Mouse (Mus musculus) CH12.LX (cell line): ENCODE results near the gene Rapgef4. TPM values are rescaled to one million over a fixed set of nuclear protein-coding genes. Genes with fewer than 3 reads are reported as not detected.

Experiments
- DNase-seq: peaks from one replicate; pipeline ENCODE4 v3.0.0-alpha.2; 2013; ENCODE audit errors: extremely low read depth
- H3K27ac ChIP-seq: 2 replicates; pipeline ENCODE4 v1.5.1; 2012; ENCODE audit warnings: low read depth, mild to moderate bottlenecking, control low read depth, moderate library complexity; ENCODE audit not compliant: insufficient read depth
- H3K27me3 ChIP-seq: replicated peaks from 2 replicates; pipeline ENCODE3; 2012; ENCODE audit warnings: inconsistent platforms
- H3K36me3 ChIP-seq, 2 experiments: replicated peaks in 1 of 2; 2 replicates each; pipeline versions ENCODE3 to v1.6.1; 2012; ENCODE audit warnings: inconsistent platforms in 1 of 2, low read length in 1 of 2, mild to moderate bottlenecking in 1 of 2, mixed read lengths in 1 of 2, moderate library complexity in 1 of 2; ENCODE audit not compliant: control insufficient read depth in 1 of 2, insufficient read depth in 1 of 2
- H3K4me1 ChIP-seq, 2 experiments: 2 replicates each; pipeline ENCODE4 v1.6.1; 2012; ENCODE audit warnings: inconsistent platforms in 1 of 2, moderate library complexity in 1 of 2; ENCODE audit not compliant: insufficient read depth in 2 of 2, control insufficient read depth in 1 of 2
- H3K4me2 ChIP-seq: 2 replicates; pipeline ENCODE4 v1.6.1; 2012; ENCODE audit warnings: low read depth, mild to moderate bottlenecking, control low read depth; ENCODE audit not compliant: poor library complexity, insufficient read depth, severe bottlenecking
- H3K4me3 ChIP-seq, 3 experiments: fragments of 150-350 bp in 1 of 3; sonication (generic) in 1 of 3; replicated peaks in 1 of 3; 2 replicates each; pipeline versions ENCODE3 to v1.5.1; 2011 to 2012; ENCODE audit warnings: low read depth in 2 of 3, low read length in 2 of 3, mild to moderate bottlenecking in 2 of 3, moderate library complexity in 2 of 3, control low read depth in 1 of 3, improper control_type of control experiment in 1 of 3, inconsistent platforms in 1 of 3, mixed read lengths in 1 of 3; ENCODE audit not compliant: poor library complexity in 1 of 3
- H3K79me2 ChIP-seq: replicated peaks from 2 replicates; pipeline ENCODE4 v1.6.1; 2012; ENCODE audit warnings: mild to moderate bottlenecking, moderate library complexity; ENCODE audit not compliant: control insufficient read depth, poor library complexity, insufficient read depth, severe bottlenecking; ENCODE audit errors: extremely low read depth
- H3K9ac ChIP-seq: 2 replicates; pipeline ENCODE4 v1.6.1; 2012; ENCODE audit warnings: low read depth, mild to moderate bottlenecking, control low read depth, moderate library complexity; ENCODE audit not compliant: insufficient read depth
- H3K9me3 ChIP-seq: replicated peaks from 2 replicates; pipeline ENCODE3; 2012; ENCODE audit warnings: low read length, inconsistent platforms, mixed read lengths
- BHLHE40 ChIP-seq: IDR thresholded peaks from 2 replicates; pipeline ENCODE4 v1.6.1; 2011; ENCODE audit warnings: mild to moderate bottlenecking, low read depth, low read length, improper control_type of control experiment
- CHD2 ChIP-seq: IDR thresholded peaks from 2 replicates; pipeline ENCODE4 v1.6.1; 2011; ENCODE audit warnings: low read length, improper control_type of control experiment
- CTCF ChIP-seq, 2 experiments: IDR thresholded peaks in 1 of 2; conservative IDR thresholded peaks in 1 of 2; 2 replicates each; pipeline ENCODE4 v1.5.1; 2011 to 2012; ENCODE audit warnings: low read depth in 2 of 2, low read length in 2 of 2, improper control_type of control experiment in 1 of 2, inconsistent platforms in 1 of 2, mild to moderate bottlenecking in 1 of 2, moderate library complexity in 1 of 2
- E2F4 ChIP-seq: IDR thresholded peaks from 2 replicates; pipeline ENCODE4 v1.6.1; 2011; ENCODE audit warnings: low read depth, low read length, improper control_type of control experiment; ENCODE audit not compliant: insufficient replicate concordance
- ELF1 ChIP-seq: IDR thresholded peaks from 2 replicates; pipeline ENCODE4 v1.6.1; 2014; ENCODE audit warnings: low read depth, mild to moderate bottlenecking, inconsistent platforms, low read length, improper control_type of control experiment
- HCFC1 ChIP-seq: IDR thresholded peaks from 2 replicates; pipeline ENCODE4 v1.6.1; 2012; ENCODE audit warnings: low read depth, mild to moderate bottlenecking, inconsistent platforms, low read length, improper control_type of control experiment
- JUND ChIP-seq: conservative IDR thresholded peaks from 2 replicates; pipeline ENCODE4 v1.6.1; 2011; ENCODE audit warnings: low read depth, low read length, improper control_type of control experiment
- KAT2A ChIP-seq: IDR thresholded peaks from 2 replicates; pipeline ENCODE4 v1.6.1; 2012; ENCODE audit warnings: low read length, improper control_type of control experiment, inconsistent platforms; ENCODE audit not compliant: insufficient replicate concordance
- MAX ChIP-seq: IDR thresholded peaks from 2 replicates; pipeline ENCODE4 v1.6.1; 2011; ENCODE audit warnings: low read length, improper control_type of control experiment
- MAZ ChIP-seq: IDR thresholded peaks from 2 replicates; pipeline ENCODE4 v1.6.1; 2012; ENCODE audit warnings: low read depth, mild to moderate bottlenecking, inconsistent platforms, low read length, improper control_type of control experiment, moderate library complexity
- NELFE ChIP-seq: IDR thresholded peaks from 2 replicates; pipeline ENCODE4 v1.6.1; 2011; ENCODE audit warnings: low read depth, low read length, improper control_type of control experiment
- PAX5 ChIP-seq: IDR thresholded peaks from 2 replicates; pipeline ENCODE4 v1.6.1; 2012; ENCODE audit warnings: low read length, inconsistent platforms, mixed read lengths
- POLR2A ChIP-seq: IDR thresholded peaks from 2 replicates; pipeline ENCODE4 v1.6.1; 2011; ENCODE audit warnings: low read depth, mild to moderate bottlenecking, improper control_type of control experiment, low read length
- UBTF ChIP-seq: IDR thresholded peaks from 2 replicates; pipeline ENCODE4 v1.6.1; 2012; ENCODE audit warnings: low read depth, mild to moderate bottlenecking, inconsistent platforms, low read length, improper control_type of control experiment, moderate library complexity
- ZC3H11A ChIP-seq: IDR thresholded peaks from 2 replicates; pipeline ENCODE4 v1.6.1; 2012; ENCODE audit warnings: low read depth, mild to moderate bottlenecking, inconsistent platforms, low read length, improper control_type of control experiment
- ZMIZ1 ChIP-seq: IDR thresholded peaks from 2 replicates; pipeline ENCODE4 v1.6.1; 2012; ENCODE audit warnings: low read depth, mild to moderate bottlenecking, inconsistent platforms, low read length, improper control_type of control experiment
- ZNF384 ChIP-seq: IDR thresholded peaks from 2 replicates; pipeline ENCODE4 v1.6.1; 2012; ENCODE audit warnings: low read depth, low read length, improper control_type of control experiment, inconsistent platforms
- dilution Hi-C: fragments of 300-500 bp; cut with MboI; formaldehyde crosslinking; loops from 2 replicates; pipeline ENCODE4 v1.14.3; 2020; ENCODE audit warnings: low sequenced_read_pairs; ENCODE audit not compliant: extremely low pct_unique_long_range_greater_than_20kb, extremely low pct_ligation_motif_present
- in situ Hi-C: fragments of 300-500 bp; cut with MboI; formaldehyde crosslinking; loops from 3 replicates; pipeline ENCODE4 v1.14.3; 2019; ENCODE audit warnings: low sequenced_read_pairs, low pct_ligation_motif_present, low pct_unique_long_range_greater_than_20kb, mixed read lengths
- polyA plus RNA-seq: library from polyadenylated mRNA; unstranded; fragments of >175 nt; gene quantifications from 2 replicates; pipeline ENCODE4 v1.2.1, GENCODE M21; 2012; ENCODE audit warnings: low read depth; ENCODE audit not compliant: insufficient read length
- total RNA-seq, 2 experiments: library from RNA; depleted of rRNA; stranded (reverse); fragments of 300-350 nt in 1 of 2; fragments of >200 nt in 1 of 2; gene quantifications; 2 replicates each; pipeline ENCODE4 v1.2.3; 2012 to 2014

The Rapgef4 gene
- total and polyA plus RNA-seq, 3 experiments = 0.12 to 0.13 TPM; not detected in 1

DNA sequence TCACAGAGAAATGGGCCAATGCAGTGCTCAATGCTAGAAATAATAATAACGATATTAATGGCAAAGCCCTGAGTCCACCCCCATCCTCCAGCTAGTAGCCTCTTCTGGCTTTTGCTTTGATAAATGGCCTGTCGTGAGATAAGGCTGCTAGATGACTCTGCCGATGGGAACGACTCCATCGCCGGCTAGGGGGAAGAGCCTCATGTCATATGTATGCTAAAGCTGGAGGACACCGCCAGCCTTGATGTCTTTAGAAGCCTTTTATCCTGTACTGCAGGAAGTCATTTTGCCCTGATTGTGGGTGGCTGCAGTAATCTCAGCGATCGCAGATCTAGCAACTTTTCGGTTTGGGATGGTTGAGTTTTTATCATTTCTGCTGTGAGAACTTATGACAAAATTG, 165.0 kb downstream of the Rapgef4 start:
- H3K4me2 ChIP-seq = no peak overlapping the region
- no peak for DNase-seq
- peaks cover 0 to 16% of the 10 kb centered on the region in 2 experiments; a peak in 2 of 4 replicates for H3K4me1 ChIP-seq
- TF ChIP-seq BHLHE40 = no peak
- no peak for TF ChIP-seq HCFC1
- TF ChIP-seq UBTF = no peak
- dilution Hi-C loops (no loop called here), in situ Hi-C loops (loop anchor here (5.0 to 10.0 kb wide), 2 partner anchors 51 to 104 kb away; no protein-coding TSS in a partner anchor)
- no peaks in the 10 kb centered on the region for H3K79me2 ChIP-seq
- no peak overlapping the region for H3K4me3 ChIP-seq
- H3K9ac ChIP-seq = no peak overlapping the region
- no peaks in the 10 kb centered on the region for H3K9me3 ChIP-seq
- no peaks in the 10 kb centered on the region for H3K36me3 ChIP-seq
- H3K27ac ChIP-seq = no peak overlapping the region
- no peaks in the 10 kb centered on the region for H3K27me3 ChIP-seq

DNA sequence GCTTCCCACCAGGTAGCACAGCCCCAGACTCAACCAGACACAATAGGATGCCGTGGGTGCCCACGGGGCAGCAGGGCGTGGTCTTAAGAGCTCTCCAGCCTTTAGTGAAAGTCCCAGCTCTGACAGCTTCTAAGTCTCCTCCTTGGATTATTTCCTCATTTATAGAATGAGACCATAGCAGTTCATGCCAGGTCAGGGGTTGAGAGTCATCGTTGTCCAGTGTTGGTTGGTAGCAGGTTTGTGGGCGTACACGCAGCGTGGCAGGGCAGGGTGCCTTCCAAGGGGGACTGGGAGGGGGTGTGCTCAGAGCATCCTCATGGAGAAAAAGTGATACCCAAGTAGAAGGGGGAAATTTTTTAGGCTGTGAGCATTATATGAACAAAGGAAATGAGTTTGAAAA, 166.2 kb downstream of the Rapgef4 start:
- dilution Hi-C loops (no loop called here), in situ Hi-C loops (loop anchor here (5.0 to 10.0 kb wide), 2 partner anchors 52 to 105 kb away; no protein-coding TSS in a partner anchor)
- Histone ChIP-seq H3K79me2 (no peaks in the 10 kb centered on the region), H3K4me1 (peaks cover 0 to 6% of the 10 kb centered on the region in 2 experiments; a peak in 2 of 4 replicates), H3K27ac (no peak overlapping the region), H3K36me3 (no peaks in the 10 kb centered on the region), H3K4me2 (no peak overlapping the region), H3K9ac (no peak overlapping the region), H3K4me3 (no peak overlapping the region), H3K9me3 (no peaks in the 10 kb centered on the region), H3K27me3 (no peaks in the 10 kb centered on the region)
- TF ChIP-seq ZNF384 (no peak), ZC3H11A (no peak), PAX5 (no peak), MAZ (no peak), NELFE (no peak), POLR2A (no peak), JUND (no peak), CTCF (conservative IDR thresholded peaks at IDR 0.05 in 1 of 2, IDR thresholded peaks at IDR 0.05 in 1 of 2; ENCODE audit: low read depth in 2 of 2, low read length in 2 of 2) (no peak), MAX (no peak), ZMIZ1 (no peak), UBTF (no peak), KAT2A (no peak), CHD2 (no peak), HCFC1 (no peak), ELF1 (no peak), E2F4 (no peak)
- DNase-seq = no peak
